Mouse (Mus musculus) left cerebral cortex, adult 9 months (tissue): ENCODE measurements around the gene C1rl.
"Not testable (repeated sequence)": the region's sequence is repeated elsewhere in the genome, so short reads cannot be mapped to it uniquely, and the experiment has no call there.

Experiments
- DNase-seq, 2 experiments: peaks; one replicate each; pipeline ENCODE4 v3.0.0; 2022; ENCODE audit warnings: low spot score in 2 of 2

C1rl gene

GRCm38 (mm10) chr6:124472801-124473200 lies 20.1 kb upstream of the C1rl start:
- DNase-seq, result no peak

GRCm38 (mm10) chr6:124474621-124475020 lies 18.3 kb upstream of the C1rl start:
- no peak for DNase-seq

GRCm38 (mm10) chr6:124475335-124476075 lies 17.4 kb upstream of the C1rl start:
- not testable (repeated sequence) for DNase-seq

GRCm38 (mm10) chr6:124476216-124476615 lies 16.7 kb upstream of the C1rl start:
- no peak for DNase-seq

GRCm38 (mm10) chr6:124476796-124477195 lies 16.1 kb upstream of the C1rl start:
- DNase-seq, result no peak

GRCm38 (mm10) chr6:124477221-124477655 lies 15.7 kb upstream of the C1rl start:
- DNase-seq, result no peak

GRCm38 (mm10) chr6:124477922-124478651 lies 14.8 kb upstream of the C1rl start:
- DNase-seq, result no peak

- no peak for DNase-seq
These were observed 13.9 kb upstream of the C1rl start for GRCm38 (mm10) chr6:124478874-124479572.

GRCm38 (mm10) chr6:124479573-124479930 lies 13.4 kb upstream of the C1rl start:
- DNase-seq, result no peak

GRCm38 (mm10) chr6:124480295-124480694 lies 12.6 kb upstream of the C1rl start:
- DNase-seq, result no peak

GRCm38 (mm10) chr6:124481571-124481970 lies 11.3 kb upstream of the C1rl start:
- DNase-seq, result no peak

GRCm38 (mm10) chr6:124483831-124484230 lies 9.1 kb upstream of the C1rl start:
- not testable (repeated sequence) for DNase-seq

- no peak for DNase-seq
These were observed 8.1 kb upstream of the C1rl start for GRCm38 (mm10) chr6:124484851-124485250.

- DNase-seq, result no peak
These were observed 7.3 kb upstream of the C1rl start for GRCm38 (mm10) chr6:124485414-124486144.

GRCm38 (mm10) chr6:124487509-124487908 lies 5.4 kb upstream of the C1rl start:
- no peak for DNase-seq

GRCm38 (mm10) chr6:124488952-124489351 lies 4.0 kb upstream of the C1rl start:
- no peak for DNase-seq

GRCm38 (mm10) chr6:124491427-124491826 lies 1.5 kb upstream of the C1rl start:
- DNase-seq, result no peak

GRCm38 (mm10) chr6:124493886-124494285 lies 973 bp downstream of the C1rl start:
- DNase-seq, result no peak

GRCm38 (mm10) chr6:124496054-124496453 lies 3.1 kb downstream of the C1rl start:
- DNase-seq, result no peak

- DNase-seq, result no peak
These were observed 7.1 kb downstream of the C1rl start for GRCm38 (mm10) chr6:124499914-124500566.

GRCm38 (mm10) chr6:124501473-124501872 lies 8.6 kb downstream of the C1rl start:
- DNase-seq, result no peak
